Mouse (Mus musculus): ENCODE measurements at regions not wholly inside any gene's neighbourhood (a gene's known extent, or its start where the extent isn't known, plus 50 kb on each side); places are given as distances from the start of the nearest gene placed in this dataset.

DNA sequence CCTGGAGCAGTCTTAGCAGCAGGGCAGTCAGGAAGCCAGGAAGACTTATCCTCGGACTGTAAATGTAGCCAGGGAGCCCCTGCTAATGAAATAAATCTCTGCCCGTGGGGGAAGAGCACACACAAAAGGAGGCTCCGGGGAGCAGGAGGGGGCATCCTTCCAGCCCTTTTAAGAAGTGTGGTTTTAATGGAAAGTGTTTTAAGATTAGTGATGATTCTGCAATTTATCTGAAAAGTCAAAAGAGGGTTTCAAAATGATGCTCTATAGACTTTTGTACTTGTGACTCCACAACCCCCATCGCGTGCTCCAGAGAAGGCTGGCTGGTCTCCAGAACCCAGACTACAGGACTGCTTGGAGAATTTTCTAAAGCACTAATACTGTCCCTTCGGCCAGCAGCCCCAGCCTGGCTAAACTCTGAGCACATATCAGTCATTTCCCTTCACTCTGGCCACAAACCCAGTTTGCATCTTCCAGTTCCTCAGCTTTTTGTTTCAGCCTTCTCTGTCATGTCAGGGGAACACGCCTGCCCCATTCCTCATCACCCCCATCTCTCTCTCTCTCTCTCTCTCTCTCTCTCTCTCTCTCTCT lies 202.0 kb upstream of the Spdye4c start:
- no peak for DNase-seq (ENCODE audit: extremely low read depth, insufficient read length, low spot score)

DNA sequence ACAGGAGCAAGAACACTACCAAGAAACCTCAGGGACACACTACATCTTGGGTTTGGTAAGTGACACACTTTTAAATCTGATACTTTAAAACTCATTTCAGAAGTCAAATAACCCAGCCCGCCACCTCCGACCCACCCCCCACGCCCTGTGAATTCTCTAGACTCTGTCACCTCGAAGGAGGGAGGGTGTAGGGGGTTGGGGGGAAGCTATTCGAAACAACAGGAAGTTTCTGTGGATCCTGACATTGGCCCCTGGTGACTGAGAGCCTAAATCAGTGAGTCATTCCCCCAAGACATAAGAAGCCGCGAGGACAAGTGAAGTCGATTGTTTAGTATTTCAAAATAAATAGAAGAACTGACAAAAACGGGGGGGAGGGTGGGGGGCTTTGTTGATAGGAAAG lies 198.7 kb upstream of the Spdye4c start:
- DNase-seq (ENCODE audit: extremely low read depth, insufficient read length, low spot score) = peak; percentile 46

DNA sequence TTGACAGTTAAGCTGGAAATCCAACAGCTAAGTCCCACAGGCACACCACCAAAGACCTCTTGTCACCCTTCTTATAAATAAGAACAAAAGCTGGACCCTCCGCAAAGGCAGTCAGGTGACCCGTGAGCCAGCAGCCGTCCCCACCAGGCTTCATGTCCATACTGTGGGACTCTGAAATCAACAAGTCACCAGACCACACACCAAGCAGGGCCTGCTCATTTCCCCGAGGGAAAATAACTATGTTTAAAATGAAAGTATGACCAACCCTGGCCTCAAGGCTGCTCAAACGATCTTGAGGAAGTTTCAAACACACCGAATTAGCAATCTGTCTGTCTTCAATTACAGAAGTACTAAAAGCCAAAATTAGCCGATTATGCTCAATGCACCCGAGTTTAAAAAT lies 197.6 kb upstream of the Spdye4c start:
- DNase-seq (ENCODE audit: extremely low read depth, insufficient read length, low spot score) = peak; percentile 51

DNA sequence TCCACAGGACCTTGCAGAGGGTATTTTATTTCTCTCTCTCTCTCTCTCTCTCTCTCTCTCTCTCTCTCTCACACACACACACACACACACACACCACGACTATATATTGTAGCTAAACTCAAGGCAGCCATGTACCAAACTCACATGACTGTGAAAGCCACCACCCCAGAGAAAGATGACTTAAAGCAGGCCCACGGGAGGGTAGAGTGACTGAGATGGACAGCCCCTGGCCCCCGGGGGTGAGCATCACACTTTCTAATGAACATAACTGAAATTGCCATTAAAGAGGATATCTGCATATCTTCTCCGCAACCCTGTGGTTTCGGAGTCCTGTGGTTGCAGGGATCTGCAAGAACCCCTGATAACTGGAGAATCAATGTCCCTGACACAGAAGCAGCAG lies 197.1 kb upstream of the Spdye4c start:
- DNase-seq (ENCODE audit: extremely low read depth, insufficient read length, low spot score) = no peak

DNA sequence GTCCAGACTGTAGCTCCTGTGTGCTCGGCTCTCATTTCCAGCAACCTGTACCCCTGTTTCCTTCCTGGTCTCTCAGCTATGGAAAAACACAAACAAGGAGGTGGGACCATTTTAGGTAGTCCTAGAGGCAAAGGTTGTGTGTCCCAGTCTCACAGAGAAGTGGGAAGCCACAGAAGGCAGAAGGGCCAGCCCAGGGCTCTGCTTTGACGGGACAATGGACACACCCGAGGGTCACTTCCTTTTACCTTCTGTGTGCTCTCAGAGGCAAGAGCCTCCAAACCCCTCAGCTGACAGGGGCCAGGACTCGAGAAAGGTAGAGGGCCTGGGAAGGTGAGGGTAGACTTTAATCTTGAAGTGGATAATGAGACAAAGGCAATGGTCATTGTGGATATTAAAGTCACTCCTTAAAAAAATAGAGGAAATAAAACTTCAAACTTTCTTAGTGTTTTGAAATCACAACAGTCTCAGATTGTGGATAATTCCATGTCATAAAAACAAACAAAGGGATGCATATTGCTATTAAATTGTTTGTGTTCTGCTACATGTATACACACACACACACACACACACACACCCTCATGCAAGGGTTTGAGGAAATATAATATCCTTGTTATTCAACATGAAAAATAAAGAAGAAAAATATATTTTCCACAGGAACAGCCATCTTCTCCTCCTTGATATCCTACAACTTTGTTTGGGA lies 195.6 kb upstream of the Spdye4c start:
- no peak for DNase-seq (ENCODE audit: extremely low read depth, insufficient read length, low spot score)

DNA sequence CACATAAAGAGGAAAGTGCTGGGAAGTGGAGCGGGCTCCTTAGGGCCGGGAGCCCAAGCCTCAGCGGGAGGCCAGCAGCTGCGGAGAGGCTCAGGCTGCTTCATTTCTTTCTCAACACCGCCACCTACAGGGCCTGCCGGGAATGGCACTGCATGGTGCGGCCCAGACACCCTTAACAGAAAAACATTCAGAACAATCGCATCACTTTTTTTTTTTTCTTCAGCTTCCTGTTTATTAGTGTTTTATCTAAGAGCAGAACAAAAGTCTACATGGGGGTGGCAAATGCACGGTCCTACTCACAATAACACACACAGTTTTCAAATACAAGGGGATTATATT lies 195.0 kb upstream of the Spdye4c start:
- peak; percentile 77 for DNase-seq (ENCODE audit: extremely low read depth, insufficient read length, low spot score)

DNA sequence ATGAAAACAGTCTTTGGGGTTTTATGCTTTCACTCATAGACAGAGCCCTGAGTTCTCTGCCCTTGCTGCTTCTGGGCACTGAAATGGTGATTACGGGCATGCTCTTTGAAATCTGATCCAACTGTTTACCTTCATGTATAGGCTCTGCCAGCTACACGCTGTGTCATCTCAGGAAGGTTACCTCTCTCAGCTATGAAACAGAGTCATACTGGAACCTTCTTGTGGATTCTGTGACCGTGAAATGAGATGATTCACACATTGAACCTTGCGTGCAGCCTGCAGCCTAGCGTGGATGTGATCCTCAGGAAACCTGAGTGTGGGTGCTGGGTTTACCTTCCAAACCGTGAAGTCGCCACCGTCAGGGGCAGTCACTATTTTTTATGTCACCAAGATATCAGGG lies 189.7 kb upstream of the Spdye4c start:
- DNase-seq (ENCODE audit: extremely low read depth, insufficient read length, low spot score) = no peak

DNA sequence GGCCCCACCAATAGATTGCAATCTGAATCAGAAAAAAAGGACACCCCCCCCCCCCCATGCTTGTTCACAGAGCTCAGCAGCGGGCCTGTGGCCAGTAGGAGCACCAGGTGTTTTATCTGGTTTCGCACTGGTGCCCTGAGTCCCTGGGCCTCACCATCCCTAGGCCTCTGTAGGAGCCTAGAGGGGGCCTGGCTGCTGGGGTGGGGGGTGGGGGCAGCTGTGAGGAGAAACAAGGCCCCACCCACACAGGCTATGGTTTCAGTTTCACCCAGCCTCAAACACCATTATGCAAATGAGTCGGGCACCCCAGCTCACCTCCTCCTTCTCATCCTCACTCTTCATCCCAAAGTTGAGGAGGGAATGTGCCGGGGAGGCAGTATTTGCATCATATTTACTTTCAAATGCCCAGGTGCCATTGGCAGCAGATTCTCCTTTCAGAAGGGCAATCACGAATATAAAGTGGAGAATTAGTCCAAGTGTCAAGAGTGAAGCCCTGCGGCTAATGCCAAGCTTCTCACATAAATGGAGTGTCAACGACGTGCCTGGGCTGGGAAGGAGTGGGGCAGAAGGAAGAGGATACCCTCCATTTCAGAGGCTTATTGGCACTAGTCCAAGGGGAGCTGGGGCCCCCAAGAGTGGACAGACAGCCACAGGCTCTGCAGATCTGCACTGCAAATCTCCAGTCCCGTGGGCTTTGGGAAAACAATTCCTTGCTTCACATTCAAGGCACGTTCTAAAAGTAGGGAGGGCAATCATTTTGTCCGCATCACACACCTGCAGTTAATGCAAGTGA lies 187.7 kb upstream of the Spdye4c start:
- DNase-seq (ENCODE audit: extremely low read depth, insufficient read length, low spot score) = no peak

DNA sequence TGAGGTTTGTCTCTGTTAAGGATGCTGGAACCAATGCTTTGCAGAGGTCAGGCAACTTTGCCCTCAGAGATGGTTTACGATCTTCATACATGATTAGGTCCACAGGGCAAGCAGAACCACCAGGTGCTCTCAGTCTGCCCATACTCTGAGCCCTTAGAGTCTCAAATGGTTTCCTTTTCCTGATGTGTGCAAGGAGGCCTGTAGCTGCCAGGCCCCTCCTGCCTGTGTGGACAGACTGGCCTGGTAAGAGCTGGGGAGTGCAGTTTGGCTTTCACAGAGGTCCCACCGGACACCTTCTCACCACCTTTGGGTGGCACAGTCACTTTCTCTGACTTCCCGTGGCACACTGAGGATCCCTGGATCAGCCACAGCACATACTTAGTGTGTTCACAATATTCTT lies 186.6 kb upstream of the Spdye4c start:
- DNase-seq (ENCODE audit: extremely low read depth, insufficient read length, low spot score) = no peak

DNA sequence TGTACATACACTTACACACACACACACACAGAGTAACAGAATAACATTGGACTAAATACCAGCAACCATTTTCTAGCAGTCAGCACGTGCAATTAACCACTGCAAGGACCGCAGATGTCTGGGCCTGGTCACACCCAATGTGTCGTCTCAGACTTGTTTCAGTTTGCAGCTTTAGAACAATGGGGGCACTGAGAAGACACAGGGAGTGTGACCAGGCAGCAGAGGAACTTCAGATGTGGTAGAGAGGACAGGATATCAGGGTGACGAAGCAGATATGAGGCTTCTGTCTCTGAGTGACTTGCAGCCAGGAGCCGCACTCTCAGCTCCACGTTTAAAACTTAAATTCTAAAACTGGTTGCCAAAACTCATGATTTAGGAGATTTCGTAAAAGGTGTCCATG lies 183.9 kb upstream of the Spdye4c start:
- DNase-seq (ENCODE audit: extremely low read depth, insufficient read length, low spot score) = no peak

DNA sequence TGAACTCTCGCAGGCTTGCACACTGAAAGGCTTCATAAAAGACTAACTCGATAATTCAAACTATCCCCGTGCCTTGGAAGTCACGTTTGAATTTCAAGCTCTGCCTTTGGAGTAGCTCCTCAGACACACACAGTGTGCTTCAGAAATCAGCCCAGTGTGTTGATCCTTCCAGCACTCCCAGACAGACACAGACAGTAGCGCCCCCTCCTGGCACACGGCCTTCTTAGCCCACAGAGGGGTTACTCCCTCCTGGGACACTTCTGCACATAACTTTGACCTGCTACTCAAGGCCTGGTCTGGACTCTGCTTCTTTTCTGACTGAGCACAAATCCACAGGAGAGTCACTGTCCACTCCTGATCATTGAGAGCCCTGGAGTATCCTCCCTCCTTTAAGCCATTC lies 182.3 kb upstream of the Spdye4c start:
- DNase-seq (ENCODE audit: extremely low read depth, insufficient read length, low spot score) = no peak

DNA sequence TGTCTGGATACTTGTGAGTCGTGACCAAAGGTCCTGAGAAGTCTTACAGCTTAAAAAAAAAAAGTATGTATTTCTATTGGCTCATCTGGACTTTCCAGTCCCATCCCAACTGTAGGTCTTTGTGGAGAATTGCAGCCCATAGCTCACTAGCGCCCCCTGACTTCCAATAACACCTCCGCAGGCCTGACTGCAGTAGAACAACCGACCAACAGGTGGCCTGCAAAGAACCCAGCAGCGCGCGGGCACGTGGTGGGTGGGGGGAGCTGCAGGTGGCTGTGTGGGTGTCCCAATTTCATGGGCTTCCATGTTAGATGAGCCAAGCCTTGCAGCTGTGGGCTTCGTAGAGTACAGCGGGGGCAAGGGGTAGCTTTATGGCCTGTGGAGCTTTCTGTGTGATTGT lies 178.7 kb upstream of the Spdye4c start:
- peak; percentile 50 for DNase-seq (ENCODE audit: extremely low read depth, insufficient read length, low spot score)

DNA sequence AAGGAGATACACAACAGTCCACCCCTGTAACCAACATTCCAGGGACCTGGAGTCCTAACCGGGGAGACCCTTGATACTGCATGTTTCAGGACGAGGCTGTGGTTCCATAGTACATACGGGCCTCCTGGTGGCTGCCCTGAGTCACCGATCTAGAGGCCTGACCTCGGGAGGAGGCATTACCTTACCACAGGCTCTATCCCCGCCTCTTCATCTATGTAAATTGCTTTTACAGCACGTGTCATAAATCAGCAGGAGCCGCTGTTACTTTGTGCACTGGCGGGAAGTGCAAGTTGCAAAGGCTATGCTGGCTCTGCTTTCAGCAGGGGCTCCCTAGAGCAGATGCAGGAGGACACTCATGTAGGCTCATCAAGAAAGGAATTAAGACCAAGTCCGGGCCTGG lies 178.0 kb upstream of the Spdye4c start:
- no peak for DNase-seq (ENCODE audit: extremely low read depth, insufficient read length, low spot score)

DNA sequence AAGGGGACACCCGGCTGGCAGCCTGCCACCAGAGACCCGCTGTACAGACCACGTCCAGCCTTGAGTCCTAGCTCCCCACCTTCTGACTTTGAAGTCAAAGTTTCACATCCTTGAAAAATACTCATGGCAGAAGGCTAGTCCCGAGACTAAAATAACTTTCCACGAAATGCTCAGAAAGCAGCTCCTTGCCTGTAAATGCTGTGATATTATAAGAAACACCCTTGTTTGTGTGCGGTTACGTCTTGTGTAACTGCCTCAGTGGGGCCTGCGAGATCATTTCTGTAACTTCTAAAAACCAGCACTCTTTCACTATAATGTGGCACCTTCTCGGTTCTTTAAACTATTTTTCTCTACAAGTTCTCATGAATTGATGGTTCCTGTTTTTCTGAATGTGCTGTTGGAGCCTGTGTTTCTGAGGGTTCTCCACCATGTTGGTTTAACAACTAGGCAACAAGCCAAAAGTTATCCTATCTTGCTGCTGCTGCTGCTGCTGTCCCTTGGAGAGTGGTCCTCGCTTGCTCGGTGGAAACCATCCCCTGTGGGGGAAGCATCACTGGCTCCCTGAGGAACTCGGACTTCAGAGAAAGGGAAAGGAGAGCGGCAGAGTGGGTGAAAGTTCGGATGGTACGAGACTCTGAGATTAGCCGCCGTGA lies 176.3 kb upstream of the Spdye4c start:
- no peak for DNase-seq (ENCODE audit: extremely low read depth, insufficient read length, low spot score)

DNA sequence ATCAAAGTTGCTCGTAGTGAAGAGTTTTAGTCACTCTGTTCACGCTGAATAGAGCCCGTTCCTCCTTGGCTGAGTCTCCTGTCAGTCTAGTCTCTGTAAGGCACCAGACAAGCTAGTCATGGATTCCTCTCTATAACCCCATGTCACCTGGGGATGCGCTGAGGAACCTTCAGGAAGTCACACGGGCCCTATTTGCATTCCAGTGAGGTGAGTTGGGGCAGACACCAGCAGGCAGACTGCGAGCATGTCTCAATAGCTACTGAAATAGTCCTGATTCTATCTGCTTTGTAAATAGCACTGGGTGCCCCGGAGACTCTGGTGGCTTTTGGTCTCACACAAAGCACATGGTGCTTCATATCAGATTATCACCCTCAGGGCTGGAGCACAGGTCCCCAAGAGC lies 174.6 kb upstream of the Spdye4c start:
- DNase-seq (ENCODE audit: extremely low read depth, insufficient read length, low spot score) = no peak

DNA sequence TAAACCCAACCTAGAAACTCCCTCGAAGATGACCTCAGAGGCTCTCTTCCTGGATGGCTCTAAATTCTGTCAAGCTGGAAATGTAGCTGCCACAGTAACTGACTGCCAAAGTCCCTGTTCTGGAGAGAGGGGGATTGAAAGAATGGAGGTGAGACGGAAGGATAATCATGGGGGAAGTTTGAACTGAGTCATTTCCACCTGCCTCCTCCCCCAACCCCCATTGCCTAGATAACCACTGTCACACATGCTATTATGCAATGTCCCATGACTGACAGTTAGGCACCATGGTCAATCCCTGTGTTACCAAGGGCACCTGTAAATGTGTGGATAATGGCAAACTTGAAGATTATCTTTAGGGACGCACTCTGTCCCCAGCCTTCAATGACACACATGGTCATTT lies 172.0 kb upstream of the Spdye4c start:
- DNase-seq (ENCODE audit: extremely low read depth, insufficient read length, low spot score) = no peak

DNA sequence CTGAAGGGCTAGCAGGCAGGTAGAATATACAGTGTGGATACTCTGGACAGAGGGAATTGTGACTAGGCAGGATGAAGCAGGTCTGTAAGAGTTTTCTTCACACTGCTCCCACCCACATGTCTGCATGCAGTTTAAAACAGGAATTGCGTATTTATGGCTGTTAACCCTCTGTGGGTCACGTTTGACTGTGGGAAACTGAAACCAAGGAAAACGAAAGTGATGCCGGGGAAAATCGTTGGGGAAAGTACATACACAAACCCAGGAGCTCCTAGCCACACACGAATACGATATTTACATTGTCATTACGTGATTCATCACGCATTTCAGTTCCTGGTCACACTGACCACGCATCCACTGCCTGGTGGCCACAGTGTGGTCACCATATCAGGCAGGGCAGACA lies 170.6 kb upstream of the Spdye4c start:
- peak; percentile 39 for DNase-seq (ENCODE audit: extremely low read depth, insufficient read length, low spot score)

DNA sequence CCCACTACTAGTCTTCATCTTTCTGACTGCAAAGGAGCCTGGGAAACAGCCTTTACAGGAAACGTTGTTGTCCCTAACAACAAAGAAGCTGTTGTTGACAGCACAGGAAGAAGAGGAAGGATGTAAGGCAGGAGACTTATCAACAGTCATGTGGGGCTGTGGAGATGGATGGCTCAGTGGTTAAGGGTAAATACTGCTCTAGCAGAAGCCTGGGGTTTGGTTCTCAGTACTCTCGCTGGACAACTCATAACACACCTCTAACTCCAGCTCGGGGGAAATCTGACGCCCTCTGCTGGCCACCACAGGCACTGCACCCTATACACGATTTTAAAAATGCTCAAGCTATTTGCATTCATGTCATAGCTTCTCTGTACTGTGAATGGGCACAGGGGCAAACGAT lies 168.3 kb upstream of the Spdye4c start:
- DNase-seq (ENCODE audit: extremely low read depth, insufficient read length, low spot score) = no peak

DNA sequence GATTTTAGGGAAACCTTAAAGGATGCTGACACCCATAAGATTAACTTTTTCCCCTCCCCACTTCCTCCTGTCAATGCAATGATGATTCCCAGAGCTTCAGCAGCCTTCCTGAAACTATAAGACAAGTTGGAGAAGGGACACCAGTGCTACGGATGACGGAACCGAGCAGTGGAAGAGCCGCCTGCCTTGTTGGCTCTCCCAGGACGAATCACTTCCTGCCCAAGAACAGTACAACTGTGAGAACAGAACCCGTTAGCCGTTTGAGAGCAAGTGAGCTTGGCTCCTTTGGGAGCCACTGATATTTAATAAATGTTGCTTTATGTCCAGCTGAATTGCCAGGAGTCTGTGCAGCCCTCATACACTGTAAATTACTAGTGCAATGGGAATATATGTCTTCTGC lies 166.8 kb upstream of the Spdye4c start:
- DNase-seq (ENCODE audit: extremely low read depth, insufficient read length, low spot score) = no peak

DNA sequence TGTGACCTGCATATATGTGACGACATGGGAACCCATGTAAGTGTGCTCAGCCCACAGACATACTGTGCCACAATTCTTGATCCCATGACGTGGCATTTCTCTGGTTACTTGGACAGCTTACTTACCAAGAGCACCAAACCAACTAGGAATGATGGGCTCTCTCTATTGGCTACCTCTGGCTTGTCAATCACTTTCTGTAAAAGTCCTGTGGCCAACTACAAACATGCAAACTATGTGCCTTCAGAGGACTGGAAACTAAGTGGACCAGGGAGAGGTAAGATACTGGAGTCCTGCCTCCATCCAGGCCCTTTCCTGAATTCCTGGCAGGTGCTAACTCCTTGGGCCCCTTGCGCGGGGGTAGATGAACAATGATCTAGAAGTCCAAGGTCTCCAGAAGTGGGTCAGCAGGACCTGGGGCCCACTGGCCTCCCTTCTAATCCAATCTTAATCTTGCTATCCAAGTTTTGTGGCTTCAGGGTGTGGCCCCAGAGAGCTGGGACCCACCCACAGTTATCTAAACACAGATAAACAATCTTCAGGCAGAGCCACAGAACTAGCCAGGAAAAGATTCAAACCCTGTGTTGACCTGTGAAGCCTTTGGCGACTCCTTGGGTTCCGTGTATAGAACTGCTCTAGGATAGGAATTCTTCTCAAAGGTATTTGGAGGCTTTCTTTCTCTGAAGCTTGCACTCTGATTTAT lies 163.7 kb upstream of the Spdye4c start:
- DNase-seq (ENCODE audit: extremely low read depth, insufficient read length, low spot score) = peak; percentile 72

DNA sequence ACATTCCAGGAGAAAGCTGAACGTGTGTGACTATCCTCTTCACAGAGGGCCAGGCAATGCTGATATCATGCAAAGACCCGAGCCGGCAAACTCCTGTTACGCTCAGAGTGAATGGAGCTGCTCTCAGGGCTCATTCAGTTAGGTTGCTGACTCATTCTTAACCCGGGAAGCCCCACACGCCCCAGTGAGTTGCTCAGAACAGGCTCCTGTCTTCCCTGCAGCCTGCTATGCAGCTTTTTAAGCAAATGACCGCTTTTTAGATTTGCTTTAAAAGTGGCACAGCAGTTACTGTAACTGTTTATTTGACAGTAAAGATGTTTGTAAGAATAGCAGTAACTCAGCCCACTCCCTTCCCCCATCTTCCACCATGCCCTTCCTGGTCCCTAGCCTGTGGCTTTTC lies 162.9 kb upstream of the Spdye4c start:
- peak; percentile 54 for DNase-seq (ENCODE audit: extremely low read depth, insufficient read length, low spot score)
